Mouse (Mus musculus) kidney, embryonic 14.5 days (tissue): ENCODE results near the gene Ncf4. TPM values are rescaled to one million over a fixed set of nuclear protein-coding genes. Genes with fewer than 3 reads are reported as not detected.
"Not testable (repeated sequence)": the region's sequence is repeated elsewhere in the genome, so short reads cannot be mapped to it uniquely, and the experiment has no call there.

ENCODE experiments used
- ATAC-seq: fragments of 200-750 bp; cut with Nextera tagmentation; 2 replicates; pipeline ENCODE4 v1.8.0; 2017; ENCODE audit warnings: moderate number of reproducible peaks, mild to moderate bottlenecking, moderate TSS enrichment, moderate library complexity; ENCODE audit not compliant: low FRiP score, low TSS enrichment
- H3K27ac ChIP-seq: fragments of 300-500 bp; sonication (generic); 2 replicates; pipeline ENCODE4 v1.5.1; 2014; ENCODE audit warnings: low read depth, mild to moderate bottlenecking, low read length, moderate library complexity, mixed read lengths
- H3K27me3 ChIP-seq: fragments of 300-500 bp; sonication (generic); 2 replicates; pipeline ENCODE4 v1.6.1; 2014; ENCODE audit warnings: mild to moderate bottlenecking, low read length; ENCODE audit not compliant: control insufficient read depth, insufficient read depth
- H3K36me3 ChIP-seq: fragments of 300-500 bp; sonication (generic); 2 replicates; pipeline ENCODE4 v1.6.1; 2014; ENCODE audit warnings: low read length, mixed read lengths; ENCODE audit not compliant: control insufficient read depth, insufficient read depth
- H3K4me1 ChIP-seq: fragments of 300-500 bp; sonication (generic); 2 replicates; pipeline ENCODE4 v1.6.1; 2014; ENCODE audit warnings: low read length, mixed read lengths; ENCODE audit not compliant: control insufficient read depth, insufficient read depth
- H3K4me2 ChIP-seq: fragments of 300-500 bp; sonication (generic); replicated peaks from 2 replicates; pipeline ENCODE4 v1.6.1; 2014; ENCODE audit warnings: low read depth, mild to moderate bottlenecking, low read length
- H3K4me3 ChIP-seq: fragments of 300-500 bp; sonication (generic); 2 replicates; pipeline ENCODE4 v1.5.1; 2014; ENCODE audit warnings: mild to moderate bottlenecking, low read length
- H3K9ac ChIP-seq: fragments of 300-500 bp; sonication (generic); 2 replicates; pipeline ENCODE4 v1.6.1; 2014; ENCODE audit warnings: low read depth, mild to moderate bottlenecking, low read length, moderate library complexity
- H3K9me3 ChIP-seq: fragments of 300-500 bp; sonication (generic); 2 replicates; pipeline ENCODE4 v1.6.1; 2016; ENCODE audit warnings: low read length; ENCODE audit not compliant: control insufficient read depth
- WGBS: fragments of 180-500 bp; shearing (Covaris S2); extraction: QIAGEN DNeasy Blood & Tissue Kit; methylation state at CpG from one replicate; pipeline ENCODE4 v1.1.7; 2014; 5-methylcytosine and 5-hydroxymethylcytosine counted together
- polyA plus RNA-seq: library from polyadenylated mRNA; unstranded; fragments of >200 nt; fragmentation: Nextera tagmentation; extraction: Ambion mirVana; gene quantifications from 2 replicates; pipeline ENCODE4 v1.2.1, GENCODE M21; 2014

Gene Ncf4
- polyA plus RNA-seq, 1 experiment from 2014 or later = 1.9 TPM

DNA sequence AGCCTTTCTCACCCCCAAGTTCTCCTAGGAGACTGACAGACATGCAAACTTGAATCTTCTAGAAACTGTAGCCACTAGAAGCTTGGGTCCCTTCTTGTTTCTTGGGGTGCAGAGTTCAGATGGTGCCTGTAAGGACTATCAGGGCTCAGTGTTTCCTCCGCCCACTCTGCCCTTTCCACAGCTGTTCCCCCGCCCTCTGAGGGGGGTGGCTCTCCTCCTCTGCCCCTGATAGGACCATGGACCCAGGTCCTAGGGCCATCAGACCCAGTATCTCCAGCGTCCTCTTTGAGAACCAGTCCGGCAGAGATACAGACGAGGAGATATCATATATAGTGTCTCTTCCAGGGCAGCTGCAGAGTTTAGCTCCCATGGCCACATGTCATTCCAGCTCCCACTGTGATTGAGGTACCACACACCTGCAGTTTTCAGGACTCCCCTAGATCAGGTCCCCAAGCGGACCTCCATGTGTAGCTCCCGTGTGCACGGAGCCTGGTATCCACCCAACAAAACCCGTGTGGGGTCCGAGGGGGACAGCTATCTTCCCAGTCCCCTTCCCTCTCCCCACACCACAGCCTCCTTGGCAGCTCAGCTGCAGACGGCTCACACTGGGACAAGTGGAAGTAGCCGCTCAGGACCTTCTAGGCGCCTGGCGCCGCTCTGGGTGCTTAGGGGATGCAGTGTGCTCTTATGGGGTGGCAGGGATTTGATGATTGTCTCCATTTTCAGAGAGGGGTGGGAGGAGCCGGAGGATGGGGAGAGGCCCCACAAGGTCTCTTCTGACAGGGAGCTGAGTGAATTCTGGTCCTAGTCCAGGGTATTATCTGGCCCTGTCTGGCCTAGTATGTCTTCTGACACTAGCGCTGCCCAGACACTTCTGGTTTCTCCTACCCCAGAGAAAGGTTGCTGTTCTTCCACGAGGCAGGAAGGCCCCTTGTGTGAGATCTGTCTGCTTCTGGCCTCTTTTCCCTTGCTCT lies 1.8 kb downstream of the Ncf4 start:
- no peak overlapping the region for H3K4me2 ChIP-seq
- no peak overlapping the region for H3K27ac ChIP-seq
- H3K27me3 ChIP-seq = no peaks in the 10 kb centered on the region
- 76% methylated on average over 18 of the region's 18 CpGs for WGBS
- no peaks in the 10 kb centered on the region for H3K9me3 ChIP-seq
- H3K9ac ChIP-seq = no peak overlapping the region
- no peaks in the 10 kb centered on the region for H3K36me3 ChIP-seq
- no peak overlapping the region for H3K4me3 ChIP-seq
- no peak for ATAC-seq
- H3K4me1 ChIP-seq = no peaks in the 10 kb centered on the region

DNA sequence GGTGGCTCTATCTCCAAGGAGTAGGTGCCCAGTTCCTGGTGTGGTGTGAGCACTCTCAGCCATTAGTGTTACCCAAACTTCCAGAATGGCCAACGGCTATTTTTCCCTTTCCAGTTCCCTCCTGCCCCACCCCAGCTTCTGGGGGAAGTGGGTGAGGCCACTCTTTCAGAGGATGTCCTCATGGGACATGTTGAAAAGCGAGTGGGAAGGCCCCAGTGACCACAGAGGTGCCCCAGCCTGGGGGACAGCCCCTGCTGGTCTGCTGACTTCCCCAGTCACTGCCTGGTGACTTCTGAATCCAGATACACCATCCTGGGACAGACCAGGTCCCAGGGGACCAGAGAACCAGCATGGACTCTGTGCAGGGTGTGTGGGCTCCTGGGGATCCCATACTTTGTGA lies 3.1 kb downstream of the Ncf4 start:
- Histone ChIP-seq H3K4me3 (no peak overlapping the region), H3K4me1 (no peaks in the 10 kb centered on the region), H3K4me2 (no peak overlapping the region), H3K9ac (no peak overlapping the region), H3K27ac (no peak overlapping the region), H3K27me3 (no peaks in the 10 kb centered on the region), H3K9me3 (no peaks in the 10 kb centered on the region), H3K36me3 (no peaks in the 10 kb centered on the region)
- ATAC-seq = no peak
- WGBS = 74% methylated on average over 2 of the region's 2 CpGs

DNA sequence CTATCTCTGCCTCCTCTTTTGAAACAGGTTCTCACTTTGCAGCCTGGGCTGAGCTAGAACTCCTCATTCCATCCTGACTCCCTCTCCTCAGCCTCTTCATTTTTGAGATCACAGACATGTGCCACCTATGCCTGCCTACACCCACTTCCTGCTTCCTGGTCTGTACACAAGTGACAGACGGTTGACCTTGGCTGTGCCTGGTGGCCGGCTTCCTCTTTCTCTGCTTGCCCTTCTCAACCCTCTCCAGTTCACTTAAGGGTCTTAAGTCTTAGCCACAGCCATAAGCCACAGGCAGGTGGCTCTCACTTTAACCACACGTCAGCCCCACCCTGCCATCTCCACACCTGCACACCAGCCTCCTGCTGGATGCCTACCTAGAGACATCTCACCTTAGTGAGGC lies 3.8 kb downstream of the Ncf4 start:
- WGBS = 57% methylated on average over 3 of the region's 3 CpGs

DNA sequence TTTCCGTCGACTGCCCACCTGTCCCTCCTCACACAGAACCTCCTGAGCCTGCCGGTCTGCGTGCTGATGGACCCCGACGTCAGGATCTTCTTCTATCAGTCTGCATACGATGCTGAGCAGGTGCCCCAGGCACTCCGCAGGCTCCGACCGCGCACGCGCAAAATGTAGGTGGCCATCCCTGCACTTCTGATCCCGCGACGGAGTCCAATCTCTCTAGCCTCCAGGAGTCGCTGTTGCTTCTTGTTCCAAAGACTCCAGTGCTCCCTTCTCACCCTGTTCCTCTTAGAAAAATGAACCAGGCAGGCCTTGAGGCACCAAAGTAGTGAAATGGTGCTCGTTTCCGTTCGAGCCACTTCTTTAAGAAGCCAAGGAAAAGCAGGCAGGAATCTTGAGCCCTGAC lies 10.2 kb downstream of the Ncf4 start:
- no peaks in the 10 kb centered on the region for H3K4me1 ChIP-seq
- no peaks in the 10 kb centered on the region for H3K27me3 ChIP-seq
- H3K9ac ChIP-seq = no peak overlapping the region
- H3K9me3 ChIP-seq = no peaks in the 10 kb centered on the region
- no peaks in the 10 kb centered on the region for H3K36me3 ChIP-seq
- no peak overlapping the region for H3K4me2 ChIP-seq
- no peak for ATAC-seq
- H3K27ac ChIP-seq = no peak overlapping the region
- 13% methylated on average over 20 of the region's 20 CpGs for WGBS
- no peak overlapping the region for H3K4me3 ChIP-seq

More for the DNA sequence above, 3.8 kb downstream of the Ncf4 start:
- H3K27ac ChIP-seq = no peak overlapping the region
- no peak overlapping the region for H3K9ac ChIP-seq
- no peaks in the 10 kb centered on the region for H3K9me3 ChIP-seq
- no peak overlapping the region for H3K4me2 ChIP-seq
- H3K27me3 ChIP-seq = no peaks in the 10 kb centered on the region
- no peak for ATAC-seq
- no peaks in the 10 kb centered on the region for H3K4me1 ChIP-seq
- H3K4me3 ChIP-seq = no peak overlapping the region
- H3K36me3 ChIP-seq = no peaks in the 10 kb centered on the region

DNA sequence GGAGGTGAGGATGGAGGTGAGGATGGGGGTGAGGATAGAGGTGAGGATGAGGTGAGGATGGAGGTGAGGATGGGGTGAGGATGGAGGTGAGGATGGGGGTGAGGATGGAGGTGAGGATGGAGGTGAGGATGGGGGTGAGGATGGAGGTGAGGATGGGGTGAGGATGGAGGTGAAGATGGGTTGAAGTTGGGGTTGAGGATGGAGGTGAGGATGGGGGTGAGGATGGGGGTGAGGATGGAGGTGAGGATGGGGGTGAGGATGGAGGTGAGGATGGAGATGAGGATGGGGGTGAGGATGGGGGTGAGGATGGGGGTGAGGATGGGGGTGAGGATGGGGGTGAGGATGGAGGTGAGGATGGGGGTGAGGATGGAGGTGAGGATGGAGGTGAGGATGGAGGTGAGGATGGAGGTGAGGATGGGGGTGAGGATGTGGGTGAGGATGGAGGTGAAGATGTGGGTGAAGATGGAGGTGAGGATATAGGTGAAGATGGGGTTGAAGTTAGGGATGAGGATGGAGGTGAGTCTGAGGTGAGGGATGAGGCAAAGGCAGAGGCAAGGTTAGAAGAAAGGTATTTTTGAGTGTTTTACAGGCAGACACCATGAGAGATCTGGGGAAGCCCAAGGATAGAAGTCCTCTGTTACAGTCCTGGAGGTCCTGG lies 12.1 kb downstream of the Ncf4 start:
- not testable (repeated sequence) for H3K27me3 ChIP-seq, H3K4me2 ChIP-seq, H3K36me3 ChIP-seq, H3K9me3 ChIP-seq, H3K4me1 ChIP-seq, H3K4me3 ChIP-seq, H3K9ac ChIP-seq, H3K27ac ChIP-seq
- 0 out of 2 replicates have a peak, but pooled peaks have one; percentile 22 for ATAC-seq

DNA sequence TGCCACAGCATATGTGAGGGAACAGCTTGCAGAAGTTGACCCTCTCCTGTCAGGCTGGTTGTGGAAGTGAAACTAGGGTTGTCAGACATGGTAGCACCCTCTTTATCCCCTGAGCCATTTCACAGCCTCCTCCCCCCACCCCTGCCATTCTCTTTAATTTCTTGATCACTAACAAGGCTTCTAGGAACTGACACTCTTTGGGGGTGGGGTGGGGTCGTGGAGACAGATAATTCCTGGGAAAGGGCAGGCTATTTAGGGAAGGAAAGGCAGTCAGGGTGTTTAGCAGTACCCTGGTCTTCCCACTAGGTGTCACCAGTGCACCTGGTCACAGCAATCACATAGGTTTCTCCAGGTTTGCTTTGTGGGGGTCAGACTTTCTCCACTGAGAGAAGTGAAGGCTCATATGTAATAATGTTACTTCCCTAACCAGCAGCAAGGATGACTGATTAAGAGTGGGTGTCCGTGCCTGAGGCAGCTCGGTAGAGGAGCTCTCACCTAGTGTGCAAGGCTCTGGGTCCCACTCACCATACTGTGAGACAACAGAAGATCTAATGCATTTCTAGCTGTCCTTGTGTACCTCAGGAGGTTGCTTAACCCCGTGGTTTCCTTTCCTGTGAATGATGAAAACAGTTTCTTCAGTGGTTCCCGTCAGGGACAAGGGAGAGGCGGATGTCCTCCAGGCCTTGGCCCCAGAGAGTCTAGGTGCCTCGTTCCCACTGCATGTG lies 12.9 kb downstream of the Ncf4 start:
- H3K4me2 ChIP-seq = no peak overlapping the region
- H3K4me1 ChIP-seq = no peaks in the 10 kb centered on the region
- H3K4me3 ChIP-seq = no peak overlapping the region
- ATAC-seq = 0 out of 2 replicates have a peak, but pooled peaks have one; percentile 41
- no peaks in the 10 kb centered on the region for H3K27me3 ChIP-seq
- WGBS = 37% methylated on average over 7 of the region's 7 CpGs
- H3K9ac ChIP-seq = no peak overlapping the region
- H3K9me3 ChIP-seq = no peaks in the 10 kb centered on the region
- H3K36me3 ChIP-seq = no peaks in the 10 kb centered on the region
- no peak overlapping the region for H3K27ac ChIP-seq

DNA sequence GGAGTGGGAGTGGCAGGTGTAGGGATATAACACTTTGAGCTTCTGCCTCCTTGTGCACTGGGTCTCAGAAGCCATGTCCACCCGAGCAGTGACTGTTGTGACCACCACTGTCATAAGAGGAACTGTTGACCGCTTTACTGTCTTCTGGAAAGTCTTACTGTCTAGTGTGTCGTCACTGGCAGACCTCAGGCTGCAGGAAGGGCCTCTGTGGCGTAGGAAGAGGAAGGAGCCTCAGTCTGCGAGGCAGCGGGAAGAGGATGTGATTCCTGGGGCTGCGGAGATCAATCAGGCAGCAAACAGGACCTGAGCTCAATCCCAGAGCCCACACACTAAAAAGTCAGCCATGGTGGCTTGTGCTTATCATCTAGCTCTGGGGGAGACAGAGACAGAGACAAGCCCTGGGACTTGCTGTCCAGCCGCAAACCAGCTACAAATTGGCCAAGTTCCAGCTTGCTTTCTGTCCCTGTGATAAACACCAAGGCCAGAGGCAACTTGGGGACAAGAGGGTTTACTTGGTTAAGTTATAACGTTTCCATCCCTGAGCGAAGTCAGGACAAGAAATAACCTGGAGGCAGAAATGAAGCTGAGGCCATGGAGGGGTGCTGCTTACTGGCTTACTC lies 13.8 kb downstream of the Ncf4 start:
- Histone ChIP-seq H3K27me3 (no peaks in the 10 kb centered on the region), H3K9me3 (no peaks in the 10 kb centered on the region), H3K4me1 (no peaks in the 10 kb centered on the region), H3K27ac (no peak overlapping the region), H3K36me3 (no peaks in the 10 kb centered on the region), H3K4me3 (no peak overlapping the region), H3K4me2 (no peak overlapping the region), H3K9ac (no peak overlapping the region)
- WGBS = 67% methylated on average over 10 of the region's 10 CpGs
- no peak for ATAC-seq

DNA sequence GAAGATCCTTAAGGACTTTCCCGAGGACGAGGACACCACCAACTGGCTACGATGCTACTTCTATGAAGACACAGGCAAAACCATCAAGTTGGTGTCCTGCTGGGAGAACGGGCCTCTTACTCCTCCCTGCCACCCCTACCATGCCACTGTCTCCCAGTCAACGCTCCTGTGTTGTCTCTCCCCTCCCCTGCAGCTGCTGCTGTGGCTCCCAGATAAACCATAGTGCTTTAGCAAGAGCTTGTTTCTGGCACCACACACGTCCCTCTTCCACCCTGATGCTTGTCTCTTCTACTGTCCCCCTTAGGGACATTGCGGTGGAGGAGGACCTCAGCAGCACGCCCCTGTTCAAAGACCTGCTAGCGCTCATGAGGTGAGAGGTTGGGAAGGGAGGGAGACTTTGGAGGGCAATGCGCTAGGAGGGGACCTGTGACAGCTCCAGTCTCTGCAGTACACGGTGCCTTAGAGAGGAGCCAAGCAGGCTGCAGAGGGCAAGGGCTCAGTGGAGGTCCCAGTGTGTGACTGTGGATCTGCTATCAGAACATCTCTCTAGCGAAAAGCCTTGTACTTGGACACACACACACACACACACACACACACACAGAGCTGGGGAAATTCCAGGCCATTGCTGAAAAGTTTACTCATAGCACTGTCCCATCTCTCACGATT lies 16.2 kb downstream of the Ncf4 start:
- no peak overlapping the region for H3K9ac ChIP-seq
- H3K4me3 ChIP-seq = no peak overlapping the region
- no peak for ATAC-seq
- H3K9me3 ChIP-seq = no peaks in the 10 kb centered on the region
- H3K36me3 ChIP-seq = no peaks in the 10 kb centered on the region
- H3K27me3 ChIP-seq = no peaks in the 10 kb centered on the region
- H3K4me2 ChIP-seq = no peak overlapping the region
- 61% methylated on average over 13 of the region's 13 CpGs for WGBS
- no peaks in the 10 kb centered on the region for H3K4me1 ChIP-seq
- H3K27ac ChIP-seq = no peak overlapping the region
